Mouse (Mus musculus) limb, embryonic 12.5 days (tissue): ENCODE results near the gene Krr1. TPM values are rescaled to one million over a fixed set of nuclear protein-coding genes. Genes with fewer than 3 reads are reported as not detected.

Experiments used
- ATAC-seq: fragments of 200-750 bp; cut with Nextera tagmentation; 2 replicates; pipeline ENCODE4 v1.8.0; 2017; ENCODE audit warnings: low read depth, moderate TSS enrichment; ENCODE audit not compliant: insufficient number of reproducible peaks, insufficient read depth, low FRiP score, low TSS enrichment
- H3K27ac ChIP-seq: fragments of 300-500 bp; sonication (generic); 2 replicates; pipeline ENCODE4 v1.5.1; 2016; ENCODE audit warnings: mild to moderate bottlenecking, moderate library complexity
- H3K27me3 ChIP-seq: fragments of 300-500 bp; sonication (generic); 2 replicates; pipeline ENCODE4 v1.6.1; 2016; ENCODE audit warnings: mild to moderate bottlenecking, moderate library complexity
- H3K36me3 ChIP-seq: fragments of 300-500 bp; sonication (generic); 2 replicates; pipeline ENCODE4 v1.6.1; 2016; ENCODE audit warnings: mild to moderate bottlenecking, moderate library complexity
- H3K4me1 ChIP-seq: fragments of 300-500 bp; sonication (generic); replicated peaks from 2 replicates; pipeline ENCODE4 v1.6.1; 2016
- H3K4me2 ChIP-seq: fragments of 300-500 bp; sonication (generic); 2 replicates; pipeline ENCODE4 v1.6.1; 2016; ENCODE audit warnings: mild to moderate bottlenecking, moderate library complexity
- H3K4me3 ChIP-seq: fragments of 300-500 bp; sonication (generic); replicated peaks from 2 replicates; pipeline ENCODE4 v1.5.1; 2016; ENCODE audit warnings: mild to moderate bottlenecking
- H3K9ac ChIP-seq: fragments of 300-500 bp; sonication (generic); replicated peaks from 2 replicates; pipeline ENCODE4 v1.6.1; 2016; ENCODE audit warnings: mild to moderate bottlenecking, moderate library complexity
- H3K9me3 ChIP-seq: fragments of 300-500 bp; sonication (generic); 2 replicates; pipeline ENCODE4 v1.6.1; 2016; ENCODE audit warnings: mild to moderate bottlenecking, moderate library complexity
- WGBS: fragments of 180-500 bp; shearing (Covaris S2); methylation state at CpG from one replicate; pipeline ENCODE4 v1.1.7; 2016; 5-methylcytosine and 5-hydroxymethylcytosine counted together
- polyA plus RNA-seq: library from polyadenylated mRNA; unstranded; fragments of >200 nt; fragmentation: Nextera tagmentation; extraction: Ambion mirVana; gene quantifications from 2 replicates; pipeline ENCODE4 v1.2.1, GENCODE M21; 2016

The Krr1 gene
- 53.3 and 55.8 TPM in 2 replicates for polyA plus RNA-seq

GRCm38 (mm10) chr10:111972542-111973361, at the start of gene Krr1:
Gene Krr1, plus strand, starts transcription at chr10:111972664.
- peaks cover 16% of the 10 kb centered on the region for H3K36me3 ChIP-seq
- H3K9me3 ChIP-seq: no peaks in the 10 kb centered on the region
- H3K4me1 ChIP-seq: peaks cover 7% of the 10 kb centered on the region
- 0 out of 2 replicates have a peak within 1 kb of the TSS, but pooled peaks have one; percentile 53 for H3K27ac ChIP-seq
- peak within 1 kb of the TSS; percentile 81 for H3K9ac ChIP-seq
- peak within 1 kb of the TSS; percentile 83 for H3K4me2 ChIP-seq
- ATAC-seq: peak; percentile 94
- no peaks in the 10 kb centered on the region for H3K27me3 ChIP-seq
- H3K4me3 ChIP-seq: peak within 1 kb of the TSS; percentile 90
- WGBS: under 1% methylated on average over 51 of the region's 51 CpGs

- Histone ChIP-seq H3K9me3 (no peaks in the 10 kb centered on the region), H3K27ac (no peak overlapping the region), H3K9ac (no peak overlapping the region), H3K4me1 (peaks cover 25% of the 10 kb centered on the region), H3K4me2 (no peak overlapping the region), H3K4me3 (no peak overlapping the region), H3K36me3 (no peaks in the 10 kb centered on the region), H3K27me3 (no peaks in the 10 kb centered on the region)
- 75% methylated on average over 4 of the region's 4 CpGs for WGBS
- ATAC-seq: no peak
Measured at GRCm38 (mm10) chr10:111923503-111924135, 48.8 kb upstream of the Krr1 start.

GRCm38 (mm10) chr10:111924141-111924540, 48.3 kb upstream of the Krr1 start:
- Histone ChIP-seq H3K4me3 (no peak overlapping the region), H3K27ac (no peak overlapping the region), H3K27me3 (no peaks in the 10 kb centered on the region), H3K36me3 (no peaks in the 10 kb centered on the region), H3K9ac (no peak overlapping the region), H3K9me3 (no peaks in the 10 kb centered on the region), H3K4me2 (no peak overlapping the region), H3K4me1 (peaks cover 30% of the 10 kb centered on the region)
- ATAC-seq: no peak
- WGBS: 66% methylated on average over 3 of the region's 3 CpGs

GRCm38 (mm10) chr10:111924716-111925488, 47.6 kb upstream of the Krr1 start:
- Histone ChIP-seq H3K27ac (peak overlapping the region; percentile 42), H3K4me2 (peak overlapping the region; percentile 38), H3K4me3 (no peak overlapping the region), H3K4me1 (peaks cover 31% of the 10 kb centered on the region), H3K36me3 (no peaks in the 10 kb centered on the region), H3K9ac (no peak overlapping the region), H3K9me3 (no peaks in the 10 kb centered on the region), H3K27me3 (no peaks in the 10 kb centered on the region)
- WGBS: 27% methylated on average over 12 of the region's 12 CpGs
- peak; percentile 17; the same call in 1 of the 2 replicates for ATAC-seq

- Histone ChIP-seq H3K27me3 (no peaks in the 10 kb centered on the region), H3K4me3 (no peak overlapping the region), H3K9ac (no peak overlapping the region), H3K4me2 (peak overlapping the region; percentile 38), H3K9me3 (no peaks in the 10 kb centered on the region), H3K4me1 (peaks cover 31% of the 10 kb centered on the region), H3K27ac (peak overlapping the region; percentile 42; the same call in 1 of the 2 replicates), H3K36me3 (no peaks in the 10 kb centered on the region)
- peak; percentile 74 for ATAC-seq
- WGBS: 2% methylated on average over 10 of the region's 10 CpGs
Measured at GRCm38 (mm10) chr10:111925489-111925860, 47.0 kb upstream of the Krr1 start.

GRCm38 (mm10) chr10:111932621-111933345, 39.7 kb upstream of the Krr1 start:
- H3K4me1 ChIP-seq: peaks cover 9% of the 10 kb centered on the region; the same call in 1 of the 2 replicates
- H3K4me3 ChIP-seq: no peak overlapping the region
- no peak overlapping the region for H3K9ac ChIP-seq
- H3K27ac ChIP-seq: no peak overlapping the region
- no peak overlapping the region for H3K4me2 ChIP-seq
- no peaks in the 10 kb centered on the region for H3K9me3 ChIP-seq
- 67% methylated on average over 11 of the region's 11 CpGs for WGBS
- no peak for ATAC-seq
- H3K27me3 ChIP-seq: no peaks in the 10 kb centered on the region
- H3K36me3 ChIP-seq: no peaks in the 10 kb centered on the region

GRCm38 (mm10) chr10:111935207-111935606, 37.3 kb upstream of the Krr1 start:
- Histone ChIP-seq H3K9ac (no peak overlapping the region), H3K27me3 (no peaks in the 10 kb centered on the region), H3K9me3 (no peaks in the 10 kb centered on the region), H3K4me2 (no peak overlapping the region), H3K27ac (no peak overlapping the region), H3K36me3 (no peaks in the 10 kb centered on the region), H3K4me1 (no peaks in the 10 kb centered on the region), H3K4me3 (no peak overlapping the region)
- ATAC-seq: no peak
- 87% methylated on average over 2 of the region's 2 CpGs for WGBS

GRCm38 (mm10) chr10:111936021-111936420, 36.4 kb upstream of the Krr1 start:
- no peak overlapping the region for H3K9ac ChIP-seq
- H3K36me3 ChIP-seq: no peaks in the 10 kb centered on the region
- 79% methylated on average over 4 of the region's 4 CpGs for WGBS
- no peaks in the 10 kb centered on the region for H3K9me3 ChIP-seq
- no peak for ATAC-seq
- no peaks in the 10 kb centered on the region for H3K27me3 ChIP-seq
- H3K4me2 ChIP-seq: no peak overlapping the region
- no peak overlapping the region for H3K4me3 ChIP-seq
- no peak overlapping the region for H3K27ac ChIP-seq
- H3K4me1 ChIP-seq: no peaks in the 10 kb centered on the region

GRCm38 (mm10) chr10:111936491-111937145, 35.8 kb upstream of the Krr1 start:
- H3K27ac ChIP-seq: no peak overlapping the region
- H3K4me3 ChIP-seq: no peak overlapping the region
- no peak overlapping the region for H3K4me2 ChIP-seq
- WGBS: 65% methylated on average over 13 of the region's 13 CpGs
- H3K4me1 ChIP-seq: no peaks in the 10 kb centered on the region
- H3K36me3 ChIP-seq: no peaks in the 10 kb centered on the region
- H3K27me3 ChIP-seq: no peaks in the 10 kb centered on the region
- ATAC-seq: no peak
- no peaks in the 10 kb centered on the region for H3K9me3 ChIP-seq
- no peak overlapping the region for H3K9ac ChIP-seq

GRCm38 (mm10) chr10:111937146-111937534, 35.3 kb upstream of the Krr1 start:
- Histone ChIP-seq H3K4me3 (no peak overlapping the region), H3K27me3 (no peaks in the 10 kb centered on the region), H3K36me3 (no peaks in the 10 kb centered on the region), H3K9ac (no peak overlapping the region), H3K4me1 (no peaks in the 10 kb centered on the region), H3K27ac (no peak overlapping the region), H3K9me3 (no peaks in the 10 kb centered on the region), H3K4me2 (no peak overlapping the region)
- WGBS: 84% methylated on average over 5 of the region's 5 CpGs
- ATAC-seq: no peak
